Mouse (Mus musculus) kidney, adult 11 months (tissue): ENCODE measurements around the gene Larp4.

Source experiments
- DNase-seq: peaks from one replicate; pipeline ENCODE4 v3.0.0; 2022

Larp4 gene

GRCm38 (mm10) chr15:100018280-100018899 lies 48.5 kb downstream of the Larp4 start:
- no peak for DNase-seq

- DNase-seq = no peak
Measured at GRCm38 (mm10) chr15:100021175-100021574, 51.3 kb downstream of the Larp4 start.

GRCm38 (mm10) chr15:100022923-100023322 lies 53.1 kb downstream of the Larp4 start:
- DNase-seq = no peak

- no peak for DNase-seq
Measured at GRCm38 (mm10) chr15:100025076-100025834, 55.4 kb downstream of the Larp4 start.

GRCm38 (mm10) chr15:100028133-100028532 lies 58.3 kb downstream of the Larp4 start:
- no peak for DNase-seq

GRCm38 (mm10) chr15:100029497-100029896 lies 59.6 kb downstream of the Larp4 start:
- DNase-seq = no peak

GRCm38 (mm10) chr15:100029900-100030299 lies 60.0 kb downstream of the Larp4 start:
- DNase-seq = no peak

GRCm38 (mm10) chr15:100032546-100032945 lies 62.7 kb downstream of the Larp4 start:
- no peak for DNase-seq

GRCm38 (mm10) chr15:100038470-100038971 lies 68.7 kb downstream of the Larp4 start, which contains the start of gene Dip2b:
Gene Dip2b, plus strand, starts transcription at chr15:100038664.
- DNase-seq = peak; percentile 89

- DNase-seq = peak; percentile 27
Measured at GRCm38 (mm10) chr15:100039001-100039701, 69.3 kb downstream of the Larp4 start.

- DNase-seq = no peak
Measured at GRCm38 (mm10) chr15:100040541-100041266, 70.8 kb downstream of the Larp4 start.

- DNase-seq = no peak
Measured at GRCm38 (mm10) chr15:100041267-100042047, 71.6 kb downstream of the Larp4 start.

GRCm38 (mm10) chr15:100042048-100042400 lies 72.2 kb downstream of the Larp4 start:
- no peak for DNase-seq

GRCm38 (mm10) chr15:100045576-100045975 lies 75.7 kb downstream of the Larp4 start:
- DNase-seq = no peak

- DNase-seq = no peak
Measured at GRCm38 (mm10) chr15:100049496-100050087, 79.7 kb downstream of the Larp4 start.

GRCm38 (mm10) chr15:100050940-100051339 lies 81.1 kb downstream of the Larp4 start:
- DNase-seq = no peak

- DNase-seq = no peak
Measured at GRCm38 (mm10) chr15:100052726-100053125, 82.9 kb downstream of the Larp4 start.

GRCm38 (mm10) chr15:100056397-100056908 lies 86.6 kb downstream of the Larp4 start:
- no peak for DNase-seq

GRCm38 (mm10) chr15:100057698-100058097 lies 87.8 kb downstream of the Larp4 start:
- DNase-seq = no peak

GRCm38 (mm10) chr15:100058143-100058542 lies 88.3 kb downstream of the Larp4 start:
- DNase-seq = no peak

GRCm38 (mm10) chr15:100058912-100059311 lies 89.0 kb downstream of the Larp4 start:
- no peak for DNase-seq
